Mouse (Mus musculus) 416B (cell line): ENCODE measurements at regions not wholly inside any gene's neighbourhood (a gene's known extent, or its start where the extent isn't known, plus 50 kb on each side); places are given as distances from the start of the nearest gene placed in this dataset.
"Not testable (repeated sequence)": the region's sequence is repeated elsewhere in the genome, so short reads cannot be mapped to it uniquely, and the experiment has no call there.

ENCODE experiments used
- DNase-seq: peaks from one replicate; pipeline ENCODE4 v3.0.0; 2011; ENCODE audit warnings: low read depth

DNA sequence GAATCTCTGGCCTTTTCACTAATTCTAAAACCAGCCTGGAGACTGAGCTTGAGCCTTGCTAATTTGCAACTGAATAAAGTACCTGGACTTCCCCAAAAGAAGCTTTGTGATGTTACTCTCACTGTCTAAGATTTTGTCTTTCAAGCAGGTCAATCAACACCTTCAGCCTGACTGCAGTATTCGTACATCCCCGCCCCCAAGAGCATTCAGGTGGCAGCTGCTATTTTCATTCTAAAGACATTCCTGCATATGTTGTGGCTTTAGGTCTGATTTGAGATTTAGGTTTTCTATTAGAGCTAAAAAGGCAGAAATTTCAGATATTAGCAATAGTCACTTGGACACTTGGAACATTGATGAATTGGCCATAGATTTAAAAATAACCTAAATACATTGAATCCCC, 1385.4 kb upstream of the 1700008P02Rik start:
- DNase-seq, result not testable (repeated sequence)

DNA sequence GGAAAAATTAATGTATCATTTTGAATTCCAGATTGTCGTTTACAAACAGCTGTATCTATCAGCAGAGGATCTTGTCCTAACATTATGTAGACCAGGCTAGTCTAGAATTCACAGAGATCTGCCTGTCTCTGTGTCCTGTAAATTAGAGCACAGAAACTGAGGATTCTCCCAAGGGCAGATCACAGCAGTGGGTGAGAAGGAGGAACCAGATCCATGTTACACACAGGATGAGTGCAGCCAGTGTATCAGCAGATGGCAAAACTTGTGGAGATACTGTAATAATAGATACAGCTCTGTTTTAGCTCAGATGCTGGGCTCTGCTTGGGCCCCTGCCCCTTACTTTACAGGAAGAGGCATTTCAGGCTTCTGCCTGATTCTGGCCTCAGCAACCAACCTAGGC, 1384.0 kb upstream of the 1700008P02Rik start:
- DNase-seq, result no peak

DNA sequence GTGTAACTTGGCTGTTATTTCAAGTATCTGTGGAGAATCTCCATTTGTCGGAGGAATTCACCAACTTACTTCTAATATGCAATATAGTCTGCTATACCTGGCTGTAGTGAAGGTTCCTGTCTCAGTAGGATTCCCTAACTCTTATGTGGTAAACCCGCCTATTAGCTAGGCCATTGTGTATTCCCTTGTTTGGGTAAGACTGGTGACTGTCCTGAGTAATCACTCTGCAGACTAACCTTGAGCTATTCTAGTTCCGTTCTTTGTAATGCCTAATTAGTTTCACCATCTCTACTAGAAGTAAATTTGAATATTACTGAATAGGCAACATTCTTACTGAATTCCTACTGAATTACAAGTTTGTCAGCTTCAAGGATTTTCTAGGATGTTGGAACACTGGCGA, 1380.8 kb upstream of the 1700008P02Rik start:
- no peak for DNase-seq

GRCm38 (mm10) chr3:7992322-7992721, 1372.1 kb upstream of the 1700008P02Rik start:
- no peak for DNase-seq

DNA sequence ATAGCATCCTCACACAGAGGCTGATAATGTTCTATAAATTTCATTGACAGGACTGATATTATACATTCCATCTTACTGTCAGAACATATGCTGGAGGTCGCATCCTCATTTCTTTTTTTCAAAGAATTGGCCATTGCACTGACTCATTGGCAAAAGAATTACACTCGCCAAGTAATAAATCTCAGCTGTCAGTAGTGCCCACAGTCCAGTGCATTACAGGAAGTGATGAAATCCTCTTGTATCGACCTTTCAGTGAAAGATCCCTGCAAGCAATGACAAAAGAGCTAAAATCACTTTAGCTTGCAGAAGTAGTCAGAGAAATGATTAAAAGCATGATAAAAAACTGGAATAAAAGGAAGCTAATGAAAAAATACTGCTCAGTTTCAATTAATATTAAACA, 1353.0 kb upstream of the 1700008P02Rik start:
- no peak for DNase-seq

DNA sequence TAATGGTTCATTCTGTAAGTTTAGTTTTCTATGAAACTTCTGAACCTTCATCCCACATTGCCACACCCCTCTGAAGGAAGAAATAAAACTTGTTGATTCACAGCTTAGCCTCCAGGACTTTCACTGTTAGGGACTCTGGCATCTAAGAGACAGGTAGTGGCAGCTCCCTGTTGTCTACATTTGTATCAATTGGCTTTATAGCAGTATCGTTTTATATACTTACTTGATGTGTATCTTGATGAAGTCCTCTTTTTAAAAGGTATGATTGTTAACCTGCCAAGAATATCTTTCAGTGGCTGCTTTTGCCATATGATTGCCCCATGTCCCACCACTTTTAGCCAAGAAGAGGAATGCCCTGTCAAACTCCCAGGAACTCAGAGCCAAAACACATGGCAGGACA, 1333.7 kb upstream of the 1700008P02Rik start:
- no peak for DNase-seq

GRCm38 (mm10) chr3:7943646-7944381, 1323.6 kb upstream of the 1700008P02Rik start:
- DNase-seq, result no peak
